Mouse (Mus musculus) testis, postnatal 14 days (tissue): Measurements from ENCODE around the gene Lcat.

Experiments
- DNase-seq: peaks from one replicate; pipeline ENCODE4 v3.0.0; 2021; ENCODE audit warnings: low spot score

Lcat gene

DNA sequence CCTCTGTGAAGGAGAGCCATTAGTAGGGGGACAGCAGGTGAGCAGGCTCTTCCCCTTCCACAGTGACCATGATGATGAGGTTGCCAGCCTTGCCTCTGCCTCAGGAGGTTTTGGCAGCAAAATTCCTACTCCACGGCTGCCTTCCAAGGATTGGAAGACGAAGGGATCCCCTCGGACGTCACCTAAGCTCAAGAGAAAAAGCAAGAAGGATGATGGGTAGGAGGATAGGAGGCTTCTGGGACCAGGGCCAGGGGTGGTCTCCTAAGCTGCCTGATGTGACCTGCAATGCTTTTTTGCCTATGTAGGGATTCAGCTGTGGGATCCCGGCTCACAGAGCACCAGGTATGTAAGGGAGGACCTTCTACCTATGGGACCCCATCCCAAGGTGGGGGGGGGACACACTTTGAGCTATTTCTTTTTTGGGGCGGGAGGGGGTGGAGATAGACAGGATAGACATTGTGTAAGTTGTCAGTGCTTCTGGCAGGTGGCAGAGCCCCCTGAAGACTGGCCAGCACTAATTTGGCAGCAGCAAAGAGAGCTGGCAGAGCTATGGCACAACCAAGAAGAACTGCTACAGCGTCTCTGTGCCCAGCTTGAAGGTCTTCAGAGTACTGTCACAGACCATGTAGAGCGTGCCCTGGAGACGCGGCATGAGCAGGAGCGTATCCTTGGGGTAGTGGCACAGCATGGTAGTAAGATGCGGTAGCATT is 53.3 kb downstream of the Lcat start:
- DNase-seq: no peak
